Mouse (Mus musculus): Measurements from ENCODE around the gene Rps27. TPM values are rescaled to one million over a fixed set of nuclear protein-coding genes. Genes with fewer than 3 reads are reported as not detected.
A peak's percentile ranks its signal among the peaks of the same experiment; 100 is the strongest.
"Not testable (repeated sequence)": the region's sequence is repeated elsewhere in the genome, so short reads cannot be mapped to it uniquely, and the experiment has no call there.

The Rps27 gene
- 1,026 and 1,361 TPM in 2 replicates for polyA plus RNA-seq (2015; fragmentation: Nextera tagmentation; extraction: Ambion mirVana)

- Histone ChIP-seq H3K9me3 (no peaks in the 10 kb centered on the region), H3K27ac (peak within 1 kb of the TSS; percentile 85), H3K36me3 (peaks cover 30% of the 10 kb centered on the region; the same call in 1 of the 2 replicates), H3K4me1 (peaks cover 10% of the 10 kb centered on the region; the same call in 1 of the 2 replicates), H3K27me3 (replicated peaks) (no peaks in the 10 kb centered on the region), H3K4me3 (replicated peaks) (peak within 1 kb of the TSS; percentile 73), H3K4me2 (peak within 1 kb of the TSS; percentile 87), H3K9ac (peak within 1 kb of the TSS; percentile 82)
- peak; percentile 92 for ATAC-seq (ENCODE audit: insufficient read depth, low FRiP score, low read depth)
- WGBS, result under 1% methylated on average over 42 of the region's 42 CpGs
These were observed at the start of gene Rps27, which contains the start of gene Rab13 for GRCm38 (mm10) chr3:90213377-90213866. Gene Rps27, minus strand, starts transcription at chr3:90213651. Gene Rab13, plus strand, starts transcription at chr3:90213695.

GRCm38 (mm10) chr3:90258521-90258920, 45.1 kb upstream of the Rps27 start:
- Histone ChIP-seq H3K4me3 (replicated peaks) (no peak overlapping the region), H3K4me2 (no peak overlapping the region), H3K4me1 (peaks cover 13% of the 10 kb centered on the region), H3K27me3 (replicated peaks) (no peaks in the 10 kb centered on the region), H3K9ac (no peak overlapping the region), H3K36me3 (peaks cover 42% of the 10 kb centered on the region; the same call in 1 of the 2 replicates), H3K9me3 (no peaks in the 10 kb centered on the region), H3K27ac (no peak overlapping the region)
- 83% methylated on average over 4 of the region's 4 CpGs for WGBS
- ATAC-seq (ENCODE audit: insufficient read depth, low FRiP score, low read depth), result no peak

- H3K9ac ChIP-seq, result no peak overlapping the region
- ATAC-seq (ENCODE audit: insufficient read depth, low FRiP score, low read depth), result no peak
- H3K27me3 ChIP-seq (replicated peaks), result no peaks in the 10 kb centered on the region
- no peaks in the 10 kb centered on the region for H3K9me3 ChIP-seq
- H3K4me3 ChIP-seq (replicated peaks), result no peak overlapping the region
- peaks cover 30% of the 10 kb centered on the region; the same call in 1 of the 2 replicates for H3K36me3 ChIP-seq
- WGBS, result 87% methylated on average over 19 of the region's 19 CpGs
- H3K4me1 ChIP-seq, result peaks cover 13% of the 10 kb centered on the region
- H3K4me2 ChIP-seq, result no peak overlapping the region
- no peak overlapping the region for H3K27ac ChIP-seq
These were observed 43.5 kb upstream of the Rps27 start for GRCm38 (mm10) chr3:90256731-90257530.

- Histone ChIP-seq H3K9me3 (no peaks in the 10 kb centered on the region), H3K4me1 (peaks cover 13% of the 10 kb centered on the region), H3K4me3 (replicated peaks) (no peak overlapping the region), H3K4me2 (no peak overlapping the region), H3K36me3 (peaks cover 25% of the 10 kb centered on the region), H3K27me3 (replicated peaks) (no peaks in the 10 kb centered on the region), H3K27ac (no peak overlapping the region), H3K9ac (no peak overlapping the region)
- ATAC-seq (ENCODE audit: insufficient read depth, low FRiP score, low read depth), result no peak
- 91% methylated on average over 14 of the region's 14 CpGs for WGBS
These were observed 42.4 kb upstream of the Rps27 start for GRCm38 (mm10) chr3:90255784-90256353.

DNA sequence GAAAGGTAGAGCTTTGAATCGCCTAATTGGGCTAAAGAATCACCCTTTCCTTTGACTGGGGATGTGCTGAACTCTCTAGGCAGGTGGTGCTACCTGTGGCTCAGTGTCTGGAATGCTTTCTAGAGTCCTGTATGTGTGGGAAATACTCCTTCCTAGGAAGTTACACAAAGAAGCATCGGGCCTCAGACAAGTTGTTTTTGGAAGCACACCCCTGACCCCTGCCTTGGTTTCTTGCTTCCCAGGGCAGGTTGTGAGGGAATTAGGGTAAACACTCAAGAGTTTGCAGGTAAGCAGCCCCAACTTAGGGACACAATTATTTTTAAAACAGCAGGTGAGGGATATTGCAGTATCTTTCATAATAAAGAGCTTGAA, 41.7 kb upstream of the Rps27 start:
- no peak for ATAC-seq (ENCODE audit: insufficient read depth, low FRiP score, low read depth)
- H3K4me2 ChIP-seq, result peak overlapping the region; percentile 75
- H3K4me3 ChIP-seq (replicated peaks), result peak overlapping the region; percentile 97
- no peaks in the 10 kb centered on the region for H3K9me3 ChIP-seq
- 12% methylated on average over 2 of the region's 2 CpGs for WGBS
- peaks cover 22% of the 10 kb centered on the region for H3K36me3 ChIP-seq
- peaks cover 13% of the 10 kb centered on the region for H3K4me1 ChIP-seq
- no peaks in the 10 kb centered on the region for H3K27me3 ChIP-seq (replicated peaks)
- peak overlapping the region; percentile 74 for H3K9ac ChIP-seq
- H3K27ac ChIP-seq, result peak overlapping the region; percentile 90

GRCm38 (mm10) chr3:90254419-90255193, 41.2 kb upstream of the Rps27 start:
- H3K27me3 ChIP-seq (replicated peaks), result no peaks in the 10 kb centered on the region
- peaks cover 14% of the 10 kb centered on the region for H3K4me1 ChIP-seq
- peak overlapping the region; percentile 74 for H3K9ac ChIP-seq
- under 1% methylated on average over 41 of the region's 41 CpGs for WGBS
- H3K4me3 ChIP-seq (replicated peaks), result peak overlapping the region; percentile 97
- peak overlapping the region; percentile 75 for H3K4me2 ChIP-seq
- H3K9me3 ChIP-seq, result no peaks in the 10 kb centered on the region
- peaks cover 17% of the 10 kb centered on the region for H3K36me3 ChIP-seq
- H3K27ac ChIP-seq, result peak overlapping the region; percentile 90
- peak; percentile 65 for ATAC-seq (ENCODE audit: insufficient read depth, low FRiP score, low read depth)

DNA sequence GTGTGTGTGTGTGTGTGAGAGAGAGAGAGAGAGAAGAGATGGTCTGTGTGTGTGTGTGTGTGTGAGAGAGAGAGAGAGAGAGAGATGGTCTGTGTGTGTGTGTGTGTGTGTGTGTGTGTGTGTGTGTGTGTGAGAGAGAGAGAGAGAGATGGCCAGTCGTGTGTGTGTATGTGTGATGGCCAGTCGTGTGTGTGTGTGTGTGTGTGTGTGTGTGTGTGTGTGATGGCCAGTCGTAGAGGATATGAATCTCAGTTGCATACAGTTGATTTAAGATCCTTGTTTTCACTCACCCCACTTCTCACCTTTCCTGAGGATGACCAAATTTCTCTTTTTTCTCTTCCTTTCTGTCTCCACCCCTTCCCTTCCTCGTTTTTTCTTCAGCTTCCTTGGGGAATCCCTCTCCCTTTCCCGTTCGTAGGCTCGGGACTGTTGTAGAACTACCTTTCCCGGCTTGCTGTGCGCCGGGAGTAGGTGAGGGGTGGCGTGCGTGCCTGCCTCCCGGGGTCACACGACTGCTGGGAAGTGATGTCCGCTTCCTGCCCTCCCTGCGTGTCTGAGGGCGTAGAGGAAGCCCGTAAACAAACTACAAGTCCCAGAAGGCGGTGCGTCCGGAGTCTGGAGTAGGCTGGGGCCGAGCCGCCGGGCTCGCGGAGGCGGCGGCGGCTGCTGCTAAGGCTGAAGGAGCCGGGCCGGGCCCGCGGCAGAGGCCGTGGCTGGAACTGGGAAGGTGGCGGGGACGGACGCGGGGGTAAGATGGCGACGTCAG, 40.4 kb upstream of the Rps27 start, which contains the start of gene Crtc2:
Crtc2 (plus strand) TSS at position 511 of the 766 bp plus-strand sequence.
- H3K9me3 ChIP-seq, result no peaks in the 10 kb centered on the region
- H3K4me3 ChIP-seq (replicated peaks), result peak within 1 kb of the TSS; percentile 97
- H3K9ac ChIP-seq, result peak within 1 kb of the TSS; percentile 74
- ATAC-seq (ENCODE audit: insufficient read depth, low FRiP score, low read depth), result peak; percentile 99
- no peaks in the 10 kb centered on the region for H3K27me3 ChIP-seq (replicated peaks)
- H3K4me2 ChIP-seq, result peak within 1 kb of the TSS; percentile 75
- peaks cover 13% of the 10 kb centered on the region; the same call in 1 of the 2 replicates for H3K36me3 ChIP-seq
- WGBS, result 2% methylated on average over 39 of the region's 40 CpGs
- peak within 1 kb of the TSS; percentile 90 for H3K27ac ChIP-seq
- H3K4me1 ChIP-seq, result peaks cover 18% of the 10 kb centered on the region

- not testable (repeated sequence) for H3K4me3 ChIP-seq (replicated peaks); H3K27me3 ChIP-seq (replicated peaks); H3K9me3 ChIP-seq; H3K4me2 ChIP-seq; H3K9ac ChIP-seq; H3K27ac ChIP-seq; ATAC-seq (ENCODE audit: insufficient read depth, low FRiP score, low read depth)
- Histone ChIP-seq H3K36me3 (peaks cover 13% of the 10 kb centered on the region; the same call in 1 of the 2 replicates), H3K4me1 (peaks cover 18% of the 10 kb centered on the region)
- WGBS, result 74% methylated on average over 1 of the region's 1 CpGs
These were observed 39.7 kb upstream of the Rps27 start for GRCm38 (mm10) chr3:90253174-90253573.

DNA sequence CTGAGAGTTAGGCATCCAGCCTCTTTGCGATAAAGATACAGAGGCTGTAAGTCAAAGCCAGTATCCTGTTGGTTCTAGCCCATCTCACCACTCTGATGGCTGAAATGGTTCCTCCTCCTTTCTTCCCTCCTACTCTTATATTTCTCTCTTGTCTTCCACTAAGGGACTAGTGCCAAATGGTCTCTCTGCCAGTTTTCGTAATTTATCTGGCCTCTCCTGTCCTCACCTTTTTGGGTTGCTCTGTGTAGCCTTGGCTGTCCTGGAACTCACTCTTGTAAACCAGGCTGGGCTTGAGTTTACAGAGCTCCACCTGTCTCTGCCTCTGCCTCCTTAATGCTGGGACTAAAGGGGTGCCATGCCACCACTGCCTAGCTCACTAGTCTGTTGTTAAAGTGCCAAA, 39.2 kb upstream of the Rps27 start:
- ATAC-seq (ENCODE audit: insufficient read depth, low FRiP score, low read depth); H3K27me3 ChIP-seq (replicated peaks); H3K9ac ChIP-seq; H3K9me3 ChIP-seq; H3K4me3 ChIP-seq (replicated peaks); H3K4me2 ChIP-seq; H3K27ac ChIP-seq: not testable (repeated sequence)
- Histone ChIP-seq H3K36me3 (peaks cover 13% of the 10 kb centered on the region; the same call in 1 of the 2 replicates), H3K4me1 (peaks cover 19% of the 10 kb centered on the region)
- 87% methylated on average over 2 of the region's 2 CpGs for WGBS

GRCm38 (mm10) chr3:90251731-90252226, 38.3 kb upstream of the Rps27 start:
- H3K9me3 ChIP-seq; H3K9ac ChIP-seq; H3K27me3 ChIP-seq (replicated peaks); H3K4me3 ChIP-seq (replicated peaks); H3K27ac ChIP-seq; H3K4me2 ChIP-seq; ATAC-seq (ENCODE audit: insufficient read depth, low FRiP score, low read depth): not testable (repeated sequence)
- WGBS, result 92% methylated on average over 10 of the region's 12 CpGs
- H3K4me1 ChIP-seq, result peaks cover 22% of the 10 kb centered on the region
- H3K36me3 ChIP-seq, result peaks cover 13% of the 10 kb centered on the region; the same call in 1 of the 2 replicates

GRCm38 (mm10) chr3:90250791-90251190, 37.3 kb upstream of the Rps27 start:
- no peak for ATAC-seq (ENCODE audit: insufficient read depth, low FRiP score, low read depth)
- Histone ChIP-seq H3K27ac (no peak overlapping the region), H3K4me1 (peaks cover 17% of the 10 kb centered on the region), H3K4me3 (replicated peaks) (no peak overlapping the region), H3K36me3 (peaks cover 13% of the 10 kb centered on the region; the same call in 1 of the 2 replicates), H3K9ac (no peak overlapping the region), H3K27me3 (replicated peaks) (no peaks in the 10 kb centered on the region), H3K4me2 (no peak overlapping the region), H3K9me3 (no peaks in the 10 kb centered on the region)
- 86% methylated on average over 6 of the region's 6 CpGs for WGBS

All from stomach, embryonic 15.5 days (tissue).